Mouse (Mus musculus) brown adipose tissue, adult 24 weeks (tissue): ENCODE results near the gene Olfml3. TPM values are rescaled to one million over a fixed set of nuclear protein-coding genes. Genes with fewer than 3 reads are reported as not detected.

Experiments used
- H3K27ac ChIP-seq: fragments of 200-500 bp; replicated peaks from 2 replicates; pipeline ENCODE4 v1.5.1; 2012; ENCODE audit warnings: low read depth, mild to moderate bottlenecking, low read length
- H3K4me1 ChIP-seq: fragments of 200-500 bp; 2 replicates; pipeline ENCODE4 v1.6.1; 2012; ENCODE audit warnings: low read length, mixed read lengths; ENCODE audit not compliant: control insufficient read depth, insufficient read depth, insufficient read length
- H3K4me3 ChIP-seq: fragments of 200-500 bp; 2 replicates; pipeline ENCODE4 v1.5.1; 2012; ENCODE audit warnings: low read depth, mild to moderate bottlenecking, low read length, moderate library complexity; ENCODE audit not compliant: insufficient read depth
- polyA plus RNA-seq: library from polyadenylated mRNA; stranded (reverse); fragments of >200 nt; gene quantifications from 2 replicates; pipeline ENCODE4 v1.2.4, GENCODE M21; 2012; ENCODE audit not compliant: missing spikeins, insufficient read depth, insufficient read length

The Olfml3 gene
- polyA plus RNA-seq, 1 experiment = 2.5 TPM

DNA sequence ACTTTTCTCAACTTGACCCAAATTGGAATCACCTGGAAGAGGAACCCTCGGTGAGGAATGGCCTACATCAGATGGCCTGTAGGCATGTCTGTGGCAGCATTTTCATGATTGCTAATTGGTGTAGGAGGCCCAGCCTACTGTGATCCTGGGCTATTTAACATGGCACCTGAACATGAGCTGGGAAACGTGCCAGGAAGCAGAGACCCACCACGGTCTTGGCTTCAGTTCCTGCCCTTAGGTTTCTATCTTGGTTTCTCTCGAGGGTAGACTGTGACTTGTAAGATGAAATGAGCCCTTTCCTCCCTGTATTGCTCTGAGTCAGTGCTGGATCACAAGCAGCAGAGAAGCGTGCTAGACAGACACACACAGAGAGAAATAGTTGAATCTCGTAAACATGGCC lies 33.1 kb downstream of the Olfml3 start:
- no peaks in the 10 kb centered on the region for H3K4me1 ChIP-seq
- H3K4me3 ChIP-seq = no peak overlapping the region
- H3K27ac ChIP-seq = no peak overlapping the region

DNA sequence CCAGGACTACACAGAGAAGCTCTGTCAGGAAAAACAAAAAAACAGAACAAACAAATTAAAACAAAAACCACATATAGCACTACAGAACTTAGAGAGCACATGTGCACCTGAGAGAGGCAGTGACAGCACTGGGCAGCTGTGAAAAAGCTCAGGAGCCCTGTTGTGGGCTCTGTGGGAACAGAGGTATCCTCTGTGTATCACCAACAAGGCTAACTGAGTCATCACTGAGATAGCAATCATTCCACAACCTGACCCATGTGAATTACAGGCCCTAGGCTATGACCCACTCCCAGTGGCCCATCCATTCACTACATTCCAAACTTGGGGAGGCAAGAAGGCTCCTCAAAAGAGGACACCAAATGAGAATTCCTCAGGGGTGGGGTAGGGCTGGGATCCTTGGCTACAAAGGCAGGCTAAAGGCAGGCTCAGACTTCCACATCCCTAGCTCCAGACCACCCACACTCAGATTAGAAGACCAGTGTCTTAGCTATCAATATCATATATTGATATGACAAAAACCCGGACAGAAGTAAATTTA lies 41.3 kb downstream of the Olfml3 start:
- H3K4me1 ChIP-seq = no peaks in the 10 kb centered on the region
- no peak overlapping the region for H3K4me3 ChIP-seq
- no peak overlapping the region for H3K27ac ChIP-seq

DNA sequence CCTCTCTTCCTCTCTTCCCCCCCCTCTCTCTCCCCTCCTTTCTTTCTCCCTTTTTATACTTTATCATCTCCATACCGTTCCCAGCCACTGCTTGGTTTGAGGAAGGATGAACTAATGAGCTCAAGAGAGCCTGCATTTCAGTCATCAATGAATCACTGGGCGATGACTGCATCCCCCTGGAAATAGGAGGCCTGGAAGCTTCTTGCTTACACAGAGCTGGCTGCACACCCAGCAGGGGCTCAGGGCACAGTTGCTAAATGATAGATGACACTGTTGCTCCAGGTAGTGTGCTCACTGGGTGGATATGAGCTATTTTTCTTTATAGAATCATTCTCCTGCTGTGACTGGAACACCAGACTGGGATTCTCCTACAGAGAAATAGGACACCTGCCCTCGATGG lies 42.2 kb downstream of the Olfml3 start:
- Histone ChIP-seq H3K27ac (no peak overlapping the region), H3K4me1 (no peaks in the 10 kb centered on the region), H3K4me3 (no peak overlapping the region)

DNA sequence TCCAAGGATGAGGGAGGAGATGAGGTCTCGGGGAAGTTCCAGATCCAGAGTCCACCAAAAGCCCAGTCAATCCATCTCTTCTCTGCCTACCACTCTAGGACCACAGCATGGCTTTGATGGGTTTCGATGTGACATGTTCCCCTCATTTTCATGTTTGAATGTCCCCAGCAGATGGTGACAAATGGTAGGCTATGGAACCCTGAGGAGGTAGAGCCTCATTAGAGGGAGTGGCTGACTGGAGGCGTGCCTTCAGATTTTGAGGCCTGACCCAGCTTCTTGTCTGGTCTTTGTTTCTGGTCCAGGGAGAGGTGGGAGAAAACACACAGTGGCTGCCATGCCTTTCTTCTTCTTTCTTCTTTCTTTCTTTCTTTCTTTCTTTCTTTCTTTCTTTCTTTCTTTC lies 47.3 kb downstream of the Olfml3 start:
- Histone ChIP-seq H3K4me1 (no peaks in the 10 kb centered on the region), H3K27ac (no peak overlapping the region), H3K4me3 (no peak overlapping the region)

DNA sequence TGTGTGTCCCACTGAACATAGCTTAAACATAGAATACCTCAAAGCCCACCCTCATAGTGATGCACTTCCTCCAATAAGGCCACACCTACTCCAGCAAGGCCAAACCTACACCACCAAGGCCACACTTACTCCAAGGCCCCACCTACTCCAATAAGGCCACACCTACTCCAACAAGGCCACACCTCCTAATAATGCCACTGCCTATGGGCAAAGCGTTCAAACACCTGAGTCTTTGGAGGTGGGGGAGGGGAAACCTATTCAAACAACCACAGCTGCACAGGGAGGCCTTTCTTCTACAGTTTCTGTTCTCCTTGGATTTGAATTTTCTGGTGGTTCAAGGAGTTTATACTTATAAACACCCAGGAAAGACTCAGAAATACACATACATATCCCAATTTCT lies 48.8 kb downstream of the Olfml3 start:
- no peaks in the 10 kb centered on the region for H3K4me1 ChIP-seq
- no peak overlapping the region for H3K27ac ChIP-seq
- no peak overlapping the region for H3K4me3 ChIP-seq

DNA sequence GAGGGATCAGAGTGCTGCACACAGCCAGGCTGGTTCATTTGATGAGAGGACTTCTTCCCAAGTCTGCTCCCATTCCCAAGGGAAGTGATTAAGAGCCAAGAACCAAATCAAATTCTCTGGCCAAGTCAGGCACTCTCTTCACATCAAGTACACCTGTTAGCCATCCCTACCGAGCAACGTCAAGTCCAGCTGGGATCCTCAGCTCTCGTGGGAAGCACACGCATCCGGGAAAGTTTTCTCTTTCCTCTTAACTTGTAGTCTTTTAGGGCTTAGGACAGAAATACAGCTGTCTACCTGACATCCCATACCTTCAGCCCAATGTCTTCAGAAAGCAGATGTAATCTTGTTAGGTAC lies 53.9 kb downstream of the Olfml3 start:
- H3K27ac ChIP-seq = no peak overlapping the region
- no peaks in the 10 kb centered on the region for H3K4me1 ChIP-seq
- no peak overlapping the region for H3K4me3 ChIP-seq

DNA sequence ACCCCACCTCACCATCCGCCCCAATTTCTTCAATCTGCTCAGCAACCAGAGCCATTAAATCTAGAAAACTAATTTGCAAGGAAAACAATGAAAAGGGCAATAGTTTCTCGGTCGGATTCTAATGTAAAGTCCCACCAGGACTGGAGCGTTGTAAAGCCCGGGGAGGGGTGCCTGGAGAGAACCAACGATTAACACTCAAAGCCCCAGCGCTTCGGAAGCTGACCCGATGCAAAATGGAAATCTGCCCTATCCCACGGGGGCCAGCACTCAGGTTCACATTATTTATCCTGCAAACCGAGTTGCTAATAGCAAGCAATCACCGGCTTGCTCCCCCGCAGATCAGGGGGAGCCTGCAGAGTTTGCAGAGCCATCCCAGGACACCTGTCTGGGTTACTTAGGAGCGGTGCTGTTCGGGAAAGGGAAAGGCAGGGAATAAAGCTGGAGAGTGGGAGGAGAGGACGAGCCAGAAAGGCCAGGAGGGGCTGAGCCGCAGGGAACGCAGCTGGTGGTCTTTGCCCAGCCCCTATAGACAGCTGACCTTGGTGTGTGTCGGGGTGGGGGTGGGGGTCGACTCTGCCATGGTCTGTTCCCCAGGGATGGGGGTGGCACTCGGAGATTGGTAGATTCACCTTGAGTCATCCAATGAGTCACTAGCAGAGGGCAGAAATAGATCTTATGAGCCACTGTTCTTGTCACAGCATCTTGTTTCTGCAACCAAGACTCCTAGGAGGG lies 54.4 kb downstream of the Olfml3 start:
- H3K27ac ChIP-seq = no peak overlapping the region
- H3K4me1 ChIP-seq = no peaks in the 10 kb centered on the region
- no peak overlapping the region for H3K4me3 ChIP-seq

DNA sequence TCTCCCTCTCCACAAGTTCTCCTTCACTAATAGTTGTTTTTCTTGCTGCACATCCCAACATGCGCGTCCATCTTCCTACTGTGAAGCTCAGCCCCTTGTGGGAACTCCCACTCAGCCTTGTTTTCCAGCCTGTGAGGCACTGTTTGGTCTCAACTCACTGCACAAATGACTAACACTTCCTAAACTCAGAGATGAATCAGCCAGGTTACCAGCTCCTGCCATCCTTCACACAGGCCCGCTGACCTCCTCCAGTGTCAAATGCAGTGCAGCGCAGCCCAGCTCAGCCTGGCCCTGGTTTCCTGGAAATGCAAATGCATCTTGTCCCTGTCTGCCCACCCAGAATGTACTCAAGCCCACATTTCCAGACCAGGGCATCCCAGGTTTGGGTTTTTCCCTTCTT lies 55.3 kb downstream of the Olfml3 start:
- Histone ChIP-seq H3K4me1 (no peaks in the 10 kb centered on the region), H3K27ac (no peak overlapping the region), H3K4me3 (no peak overlapping the region)

DNA sequence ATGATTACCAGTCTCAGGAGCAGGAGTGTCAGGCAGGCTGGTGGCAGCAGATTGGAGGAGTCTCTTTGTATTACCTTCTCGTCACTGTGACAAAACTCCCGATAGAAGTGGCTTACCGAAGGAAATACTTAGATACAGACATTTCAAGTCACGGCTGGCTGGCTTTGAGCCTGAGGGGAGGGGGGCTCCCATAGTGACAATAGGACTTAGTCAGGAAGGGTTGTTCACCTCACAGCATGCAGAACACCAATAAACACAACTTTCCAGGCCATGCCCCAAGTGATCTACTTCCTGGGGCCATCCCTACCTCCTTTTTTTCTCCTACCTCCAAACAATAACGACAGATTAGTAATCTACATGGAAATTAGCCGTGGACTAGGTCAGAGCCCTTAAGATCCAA lies 59.0 kb downstream of the Olfml3 start:
- H3K4me3 ChIP-seq = no peak overlapping the region

DNA sequence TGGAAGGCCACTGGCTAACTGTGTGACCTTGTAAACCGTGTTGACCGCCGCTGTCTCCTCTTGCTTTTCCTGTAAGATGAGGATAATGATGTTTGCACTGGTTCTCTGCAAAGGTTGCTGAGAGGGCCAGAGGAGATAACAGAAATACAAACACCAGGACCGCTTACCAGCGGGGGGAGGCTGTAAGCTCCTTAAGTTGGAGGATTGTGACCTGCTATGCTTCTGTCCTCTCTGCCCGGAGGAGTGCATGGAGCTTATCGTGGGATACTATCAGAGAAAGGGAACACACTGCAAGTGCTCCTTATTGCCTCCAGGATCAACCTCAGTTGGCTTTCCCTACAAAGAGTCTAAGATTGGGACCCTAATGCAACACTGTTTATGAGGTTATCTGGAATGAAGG lies 65.1 kb downstream of the Olfml3 start:
- no peak overlapping the region for H3K27ac ChIP-seq
- H3K4me1 ChIP-seq = no peaks in the 10 kb centered on the region
- no peak overlapping the region for H3K4me3 ChIP-seq

More for the DNA sequence above, 59.0 kb downstream of the Olfml3 start:
- Histone ChIP-seq H3K27ac (no peak overlapping the region), H3K4me1 (no peaks in the 10 kb centered on the region)

Other genes with a start within 250 kb of the Olfml3 start
- gene Syt6, start 162.8 kb downstream of the Olfml3 start, polyA plus RNA-seq = not detected in 2 replicates
- gene Atg4a-ps, start 91.9 kb downstream of the Olfml3 start, polyA plus RNA-seq = 0.83 and 4.2 TPM in 2 replicates
- not detected in 2 replicates for gene Gm10964, start 1.4 kb upstream of the Olfml3 start, polyA plus RNA-seq
- 48.2 and 54.0 TPM in 2 replicates for gene Hipk1, start 53.6 kb upstream of the Olfml3 start, polyA plus RNA-seq
- 6.9 and 8.4 TPM in 2 replicates for gene Dclre1b, start 71.4 kb upstream of the Olfml3 start, polyA plus RNA-seq
- gene Ap4b1, start 71.5 kb upstream of the Olfml3 start, polyA plus RNA-seq = 8.6 and 10.6 TPM in 2 replicates
- gene Gm43064, start 71.6 kb upstream of the Olfml3 start, polyA plus RNA-seq = not detected in 2 replicates
- gene Bcl2l15, start 94.6 kb upstream of the Olfml3 start, polyA plus RNA-seq = not detected in 2 replicates
- 0.67 and 1.9 TPM in 2 replicates for gene Ptpn22, start 121.8 kb upstream of the Olfml3 start, polyA plus RNA-seq
- gene Rsbn1, start 176.1 kb upstream of the Olfml3 start, polyA plus RNA-seq = 6.4 and 7.6 TPM in 2 replicates
- gene Phtf1, start 230.1 kb upstream of the Olfml3 start, polyA plus RNA-seq = 5.4 and 7.1 TPM in 2 replicates